Mouse (Mus musculus) lung, embryonic 14.5 days (tissue): ENCODE results near the gene Hs2st1. TPM values are rescaled to one million over a fixed set of nuclear protein-coding genes. Genes with fewer than 3 reads are reported as not detected.
A peak's percentile ranks its signal among the peaks of the same experiment; 100 is the strongest.

Experiments
- ATAC-seq: fragments of 200-750 bp; cut with Nextera tagmentation; 2 replicates; pipeline ENCODE4 v1.8.0; 2017; ENCODE audit warnings: mild to moderate bottlenecking, moderate TSS enrichment, moderate library complexity; ENCODE audit not compliant: insufficient read depth
- DNase-seq: peaks from one replicate; pipeline ENCODE4 v3.0.0-alpha.2; 2015
- H3K27ac ChIP-seq: fragments of 300-500 bp; sonication (generic); 2 replicates; pipeline ENCODE4 v1.5.1; 2014; ENCODE audit warnings: low read depth, mild to moderate bottlenecking, moderate library complexity
- H3K27me3 ChIP-seq: fragments of 300-500 bp; sonication (generic); 2 replicates; pipeline ENCODE4 v1.6.1; 2014; ENCODE audit warnings: low read length, control low read depth; ENCODE audit not compliant: insufficient read depth
- H3K36me3 ChIP-seq: fragments of 300-500 bp; sonication (generic); 2 replicates; pipeline ENCODE4 v1.6.1; 2014; ENCODE audit warnings: control low read depth; ENCODE audit not compliant: insufficient read depth
- H3K4me1 ChIP-seq: fragments of 300-500 bp; sonication (generic); 2 replicates; pipeline ENCODE4 v1.6.1; 2014; ENCODE audit warnings: antibody characterized with exemption, control low read depth; ENCODE audit not compliant: insufficient read depth
- H3K4me2 ChIP-seq: fragments of 300-500 bp; sonication (generic); 2 replicates; pipeline ENCODE4 v1.6.1; 2014; ENCODE audit warnings: mild to moderate bottlenecking
- H3K4me3 ChIP-seq: fragments of 300-500 bp; sonication (generic); 2 replicates; pipeline ENCODE4 v1.5.1; 2014; ENCODE audit warnings: low read depth, low read length
- H3K9ac ChIP-seq: fragments of 300-500 bp; sonication (generic); 2 replicates; pipeline ENCODE4 v1.6.1; 2014
- H3K9me3 ChIP-seq: fragments of 300-500 bp; sonication (generic); 2 replicates; pipeline ENCODE4 v1.6.1; 2016; ENCODE audit warnings: low read depth, low read length, control low read depth
- CTCF ChIP-seq: IDR thresholded peaks from 2 replicates; pipeline ENCODE4 v1.5.1; 2016; ENCODE audit warnings: antibody characterized with exemption, low read depth
- WGBS: fragments of 180-500 bp; shearing (Covaris S2); extraction: QIAGEN DNeasy Blood & Tissue Kit; methylation state at CpG from one replicate; pipeline ENCODE4 v1.1.7; 2014; 5-methylcytosine and 5-hydroxymethylcytosine counted together
- polyA plus RNA-seq: library from polyadenylated mRNA; unstranded; fragments of >200 nt; fragmentation: Nextera tagmentation; extraction: Ambion mirVana; gene quantifications from 2 replicates; pipeline ENCODE4 v1.2.1, GENCODE M21; 2014

Gene Hs2st1
- polyA plus RNA-seq, 1 experiment from 2014 or later = 11.9 TPM

GRCm38 (mm10) chr3:144425041-144425448 lies 144.9 kb downstream of the Hs2st1 start:
- no peaks in the 10 kb centered on the region for H3K9me3 ChIP-seq
- H3K4me2 ChIP-seq = no peak overlapping the region
- no peak overlapping the region for H3K9ac ChIP-seq
- ATAC-seq (no peak), DNase-seq (peak; percentile 53)
- no peak overlapping the region for H3K4me3 ChIP-seq
- no peak overlapping the region for H3K27ac ChIP-seq
- H3K36me3 ChIP-seq = no peaks in the 10 kb centered on the region
- WGBS = 75% methylated on average over 4 of the region's 4 CpGs
- no peaks in the 10 kb centered on the region for H3K27me3 ChIP-seq
- TF ChIP-seq CTCF = no peak
- H3K4me1 ChIP-seq = no peaks in the 10 kb centered on the region

GRCm38 (mm10) chr3:144421404-144422180 lies 148.4 kb downstream of the Hs2st1 start:
- DNase-seq (no peak), ATAC-seq (no peak)
- Histone ChIP-seq H3K4me2 (no peak overlapping the region), H3K27ac (no peak overlapping the region), H3K9me3 (no peaks in the 10 kb centered on the region), H3K27me3 (no peaks in the 10 kb centered on the region), H3K4me3 (no peak overlapping the region), H3K9ac (no peak overlapping the region), H3K36me3 (no peaks in the 10 kb centered on the region), H3K4me1 (no peaks in the 10 kb centered on the region)
- WGBS = 47% methylated on average over 7 of the region's 7 CpGs
- no peak for TF ChIP-seq CTCF

GRCm38 (mm10) chr3:144413821-144414220 lies 156.2 kb downstream of the Hs2st1 start:
- H3K4me2 ChIP-seq = no peak overlapping the region
- TF ChIP-seq CTCF = no peak
- no peaks in the 10 kb centered on the region for H3K9me3 ChIP-seq
- ATAC-seq (no peak), DNase-seq (no peak)
- H3K36me3 ChIP-seq = no peaks in the 10 kb centered on the region
- H3K4me3 ChIP-seq = no peak overlapping the region
- WGBS = 69% methylated on average over 7 of the region's 7 CpGs
- H3K9ac ChIP-seq = no peak overlapping the region
- H3K4me1 ChIP-seq = peaks cover 3% of the 10 kb centered on the region; the same call in 1 of the 2 replicates
- no peak overlapping the region for H3K27ac ChIP-seq
- no peaks in the 10 kb centered on the region for H3K27me3 ChIP-seq

DNA sequence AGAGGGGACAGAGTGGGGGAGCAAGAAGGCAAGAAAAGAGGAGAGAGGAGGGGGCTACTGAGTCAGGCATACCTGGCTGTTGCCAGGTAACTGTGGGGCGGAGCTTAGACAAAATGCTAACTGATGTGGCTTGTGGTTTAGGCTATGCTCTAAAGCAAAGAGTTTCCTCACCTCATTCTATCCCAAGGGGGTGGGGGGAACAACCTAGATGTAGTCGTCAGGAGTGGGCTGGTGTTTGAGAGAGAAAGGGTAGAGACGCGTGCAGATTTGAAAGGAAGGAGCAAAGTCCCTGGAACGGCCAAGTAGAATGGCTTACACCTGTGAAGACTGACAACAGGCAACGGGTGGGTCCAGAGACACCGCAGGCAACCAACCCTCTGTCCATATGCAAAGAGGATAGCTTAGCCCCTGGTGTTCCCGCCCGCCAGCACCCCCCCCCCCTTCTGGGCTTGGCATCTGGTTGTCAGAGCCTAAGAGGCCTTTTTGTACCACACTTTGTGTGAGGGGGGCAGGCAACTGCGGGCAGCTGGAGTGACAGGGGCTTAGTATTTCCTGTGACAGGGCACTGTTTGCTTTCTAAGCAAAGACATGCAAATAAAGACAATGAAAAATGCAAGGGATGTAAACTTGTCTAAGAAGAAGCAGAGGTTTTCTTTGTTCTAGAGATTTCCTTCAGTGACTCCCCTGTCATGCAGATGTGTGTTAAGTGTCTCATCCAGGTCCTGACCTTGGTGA lies 157.3 kb downstream of the Hs2st1 start:
- peak; percentile 53 for ATAC-seq
- WGBS = 6% methylated on average over 10 of the region's 10 CpGs

GRCm38 (mm10) chr3:144411650-144412278 lies 158.2 kb downstream of the Hs2st1 start:
- no peak overlapping the region for H3K4me2 ChIP-seq
- ATAC-seq (peak; percentile 57; the same call in 1 of the 2 replicates), DNase-seq (peak; percentile 41)
- TF ChIP-seq CTCF = no peak
- H3K4me3 ChIP-seq = no peak overlapping the region
- H3K36me3 ChIP-seq = no peaks in the 10 kb centered on the region
- H3K27ac ChIP-seq = no peak overlapping the region
- no peaks in the 10 kb centered on the region for H3K9me3 ChIP-seq
- H3K9ac ChIP-seq = no peak overlapping the region
- H3K27me3 ChIP-seq = no peaks in the 10 kb centered on the region
- H3K4me1 ChIP-seq = peaks cover 3% of the 10 kb centered on the region; the same call in 1 of the 2 replicates
- 12% methylated on average over 8 of the region's 8 CpGs for WGBS

More for the DNA sequence above, 157.3 kb downstream of the Hs2st1 start:
- no peak overlapping the region for H3K4me3 ChIP-seq
- no peaks in the 10 kb centered on the region for H3K36me3 ChIP-seq
- no peak for TF ChIP-seq CTCF
- H3K9ac ChIP-seq = no peak overlapping the region
- no peak overlapping the region for H3K27ac ChIP-seq
- no peaks in the 10 kb centered on the region for H3K27me3 ChIP-seq
- H3K4me2 ChIP-seq = peak overlapping the region; percentile 37
- DNase-seq = no peak
- H3K4me1 ChIP-seq = peaks cover 3% of the 10 kb centered on the region; the same call in 1 of the 2 replicates
- H3K9me3 ChIP-seq = no peaks in the 10 kb centered on the region

DNA sequence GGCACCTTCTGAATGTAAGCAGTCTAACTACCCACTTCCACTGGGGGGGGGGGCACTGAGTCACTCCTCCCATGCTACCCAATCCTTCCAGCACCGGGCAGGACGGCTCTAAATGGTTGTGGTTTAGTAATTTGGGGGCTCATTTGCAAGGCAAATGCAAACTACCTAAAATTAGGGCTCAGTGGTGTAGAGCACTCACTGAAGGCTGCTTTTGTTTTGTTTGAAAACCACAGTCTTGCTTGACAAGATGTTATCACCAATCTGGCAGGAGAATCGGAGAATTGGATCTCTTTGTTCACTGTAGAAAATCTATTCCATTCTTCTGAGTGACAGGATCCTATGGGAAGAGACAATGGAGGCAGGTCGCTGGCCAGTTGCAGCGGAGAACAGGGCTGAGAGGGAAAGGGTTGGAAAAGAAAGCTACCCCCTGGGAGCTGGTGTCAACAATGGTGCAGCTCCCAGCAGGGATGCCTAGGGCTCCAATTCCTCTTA lies 158.9 kb downstream of the Hs2st1 start:
- WGBS = 22% methylated on average over 5 of the region's 5 CpGs
- ATAC-seq (peak; percentile 12; the same call in 1 of the 2 replicates), DNase-seq (peak; percentile 19)
- no peak overlapping the region for H3K9ac ChIP-seq
- H3K27me3 ChIP-seq = no peaks in the 10 kb centered on the region
- H3K4me3 ChIP-seq = no peak overlapping the region
- no peak overlapping the region for H3K27ac ChIP-seq
- H3K4me1 ChIP-seq = peaks cover 3% of the 10 kb centered on the region; the same call in 1 of the 2 replicates
- no peaks in the 10 kb centered on the region for H3K9me3 ChIP-seq
- H3K4me2 ChIP-seq = no peak overlapping the region
- no peak for TF ChIP-seq CTCF
- H3K36me3 ChIP-seq = no peaks in the 10 kb centered on the region

DNA sequence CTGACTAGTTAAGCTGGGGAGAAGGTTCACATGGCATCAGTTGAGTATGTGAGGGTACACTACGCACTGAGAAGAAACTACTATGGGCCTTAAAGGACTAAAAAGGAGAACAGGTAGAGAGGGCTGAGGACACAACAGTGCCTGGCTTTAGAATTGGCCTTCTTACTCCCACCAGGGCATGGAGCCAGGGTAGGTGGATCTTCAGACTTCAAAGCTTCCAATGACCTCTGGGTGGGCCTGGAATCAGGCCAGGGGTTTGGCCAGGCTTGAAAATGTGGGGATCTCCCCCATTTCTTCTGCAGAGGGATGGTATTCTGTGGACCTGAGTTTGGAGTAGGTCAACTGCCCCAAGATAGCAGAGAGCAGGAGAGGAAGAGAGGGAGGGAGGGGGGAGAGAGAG lies 161.0 kb downstream of the Hs2st1 start:
- Histone ChIP-seq H3K36me3 (no peaks in the 10 kb centered on the region), H3K4me3 (no peak overlapping the region), H3K4me1 (peaks cover 3% of the 10 kb centered on the region; the same call in 1 of the 2 replicates), H3K27me3 (no peaks in the 10 kb centered on the region), H3K27ac (no peak overlapping the region), H3K9ac (no peak overlapping the region), H3K9me3 (no peaks in the 10 kb centered on the region), H3K4me2 (no peak overlapping the region)
- 97% methylated on average over 1 of the region's 1 CpGs for WGBS
- DNase-seq (no peak), ATAC-seq (no peak)
- TF ChIP-seq CTCF = no peak
